Mouse (Mus musculus): ENCODE measurements around the gene Olfr967.
"Not testable (repeated sequence)": the region's sequence is repeated elsewhere in the genome, so short reads cannot be mapped to it uniquely, and the experiment has no call there.

The Olfr967 gene

GRCm38 (mm10) chr9:39745949-39746348 is at the start of gene Olfr967:
Olfr967 (plus strand) TSS chr9:39746249.
- DNase-seq (ENCODE audit: low read depth, low spot score): no peak

- not testable (repeated sequence) for DNase-seq (ENCODE audit: low read depth, low spot score)
These were observed 44.9 kb upstream of the Olfr967 start for GRCm38 (mm10) chr9:39701123-39701522.

DNA sequence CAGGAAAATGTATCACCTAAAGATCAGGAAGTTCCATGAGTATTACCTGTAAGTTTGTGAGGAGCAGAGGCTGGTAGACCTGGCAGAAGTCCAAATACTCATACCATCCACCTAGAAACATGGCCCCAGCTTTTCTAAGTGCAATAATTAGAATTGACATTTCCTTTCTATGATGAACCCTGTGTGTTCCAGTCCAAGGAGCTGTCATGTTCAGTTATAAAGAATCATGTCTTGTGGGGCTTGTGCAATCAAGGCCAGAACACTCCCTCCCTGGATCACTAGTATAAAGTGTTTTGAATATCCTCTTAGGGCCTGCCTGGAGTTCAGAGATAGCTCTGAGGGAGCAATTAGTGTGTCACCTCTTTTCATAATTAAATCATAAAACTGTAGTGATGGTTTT is 39.0 kb upstream of the Olfr967 start, which contains the start of gene Olfr149:
Olfr149 (minus strand) TSS at position 101 of the 400 bp plus-strand sequence.
- DNase-seq (ENCODE audit: low read depth, low spot score): no peak

DNA sequence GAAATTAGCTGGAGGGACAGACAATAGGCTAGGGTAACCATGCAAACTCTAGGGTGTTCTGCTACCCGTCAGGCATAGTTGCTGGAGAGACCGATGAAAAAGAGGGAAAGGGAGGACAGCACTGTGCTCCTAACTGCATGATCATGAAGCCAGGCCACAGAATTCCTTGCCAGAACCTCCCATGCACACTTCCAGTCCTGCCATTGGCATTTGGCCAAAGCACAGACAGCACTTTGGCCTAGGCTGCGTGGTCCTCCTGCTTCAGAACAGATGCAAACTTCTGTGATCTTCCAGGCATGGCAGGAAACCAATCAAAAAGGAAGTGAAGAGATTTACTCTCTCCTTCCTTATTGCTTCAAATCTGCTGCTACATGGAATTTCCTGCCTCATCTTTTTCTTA is 37.1 kb upstream of the Olfr967 start:
- DNase-seq (ENCODE audit: low read depth, low spot score): no peak

DNA sequence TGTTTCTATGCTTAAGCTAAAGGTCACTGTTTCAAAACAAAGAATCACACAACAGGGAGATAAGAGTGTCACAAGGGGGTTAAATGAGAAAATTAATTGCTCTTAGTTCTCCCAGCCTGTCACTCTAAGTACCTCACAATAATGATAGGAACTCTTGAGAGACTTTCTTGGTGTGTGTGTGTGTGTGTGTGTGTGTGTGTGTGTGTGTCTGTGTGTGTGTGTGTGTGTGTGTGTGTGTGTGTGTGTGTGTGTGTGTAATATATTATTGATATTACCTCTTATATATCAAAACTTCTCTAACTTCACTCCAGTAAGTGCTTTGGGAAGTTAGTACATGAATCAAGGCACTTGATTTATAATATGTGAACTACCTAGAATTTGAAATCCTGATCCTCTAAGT is 35.0 kb upstream of the Olfr967 start, which contains the start of gene Olfr965:
Olfr965 (plus strand) TSS at position 301 of the 400 bp plus-strand sequence.
- DNase-seq (ENCODE audit: low read depth, low spot score): no peak

GRCm38 (mm10) chr9:39730678-39731077 is 15.4 kb upstream of the Olfr967 start, which contains the start of gene Olfr150:
Olfr150 (plus strand) TSS chr9:39730978.
- no peak for DNase-seq (ENCODE audit: low read depth, low spot score)

DNA sequence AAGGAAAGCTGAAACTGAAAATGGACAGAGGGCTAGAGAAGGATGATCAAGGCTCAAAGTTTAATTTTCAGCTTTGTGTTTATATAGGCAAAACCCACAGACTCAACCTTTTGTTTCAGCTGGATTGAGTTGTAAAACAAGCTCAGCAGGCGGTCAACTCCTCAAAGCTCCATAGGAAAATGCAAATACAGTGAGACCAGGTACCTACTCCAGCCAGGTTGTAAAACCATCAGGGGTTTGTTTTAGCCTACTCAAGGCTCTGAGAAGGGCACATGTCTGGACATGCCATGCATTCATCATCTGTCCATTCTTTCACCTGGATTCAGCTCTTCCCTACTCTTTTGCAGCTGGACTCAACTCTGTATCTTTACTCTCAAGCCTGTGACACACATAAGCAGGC is 5.3 kb upstream of the Olfr967 start:
- no peak for DNase-seq (ENCODE audit: low read depth, low spot score)

- DNase-seq (ENCODE audit: low read depth, low spot score): peak; percentile 70
These were observed 379 bp downstream of the Olfr967 start for GRCm38 (mm10) chr9:39746428-39746827.

- DNase-seq (ENCODE audit: low read depth, low spot score): no peak
These were observed 37.1 kb downstream of the Olfr967 start, which contains the start of gene Olfr968 for GRCm38 (mm10) chr9:39783153-39783552. Olfr968 (minus strand) TSS chr9:39783253.

DNA sequence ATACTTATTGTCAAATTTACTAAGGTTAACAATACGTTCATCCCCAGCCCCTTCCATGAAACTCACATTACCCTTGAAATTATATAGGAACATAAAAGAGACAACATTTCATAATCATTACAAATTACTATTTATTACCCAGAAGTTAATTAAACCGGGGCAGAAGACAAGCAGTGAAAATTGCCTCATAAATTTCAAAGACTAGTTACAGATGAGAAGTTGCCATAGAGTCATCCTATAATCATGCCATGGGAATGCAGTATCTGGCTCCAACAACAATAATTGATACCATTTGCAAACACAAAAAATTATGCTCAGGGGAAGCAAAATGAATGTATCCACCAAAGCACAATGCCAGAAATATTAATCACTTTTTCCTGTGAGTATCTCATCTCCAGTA is 44.5 kb downstream of the Olfr967 start, which contains the start of gene Olfr969:
Olfr969 (plus strand) TSS at position 388 of the 400 bp plus-strand sequence.
- DNase-seq (ENCODE audit: low read depth, low spot score): no peak
